Mouse (Mus musculus) urinary bladder, postnatal 10 days (tissue): ENCODE results near the gene Gm21256.
"Not testable (repeated sequence)": the region's sequence is repeated elsewhere in the genome, so short reads cannot be mapped to it uniquely, and the experiment has no call there.

Experiments used
- DNase-seq: peaks from one replicate; pipeline ENCODE4 v3.0.0; 2022; ENCODE audit warnings: low spot score

The Gm21256 gene

GRCm38 (mm10) chrY:47450660-47451059 is at the start of gene Gm21256:
Gene Gm21256 (plus strand): TSS chrY:47450960.
- not testable (repeated sequence) for DNase-seq
